Mouse (Mus musculus): ENCODE data around the gene Rfx4. TPM values are rescaled to one million over a fixed set of nuclear protein-coding genes. Genes with fewer than 3 reads are reported as not detected.

The Rfx4 gene
- polyA plus RNA-seq, 1 experiment from 2014 or later: 1.3 TPM

DNA sequence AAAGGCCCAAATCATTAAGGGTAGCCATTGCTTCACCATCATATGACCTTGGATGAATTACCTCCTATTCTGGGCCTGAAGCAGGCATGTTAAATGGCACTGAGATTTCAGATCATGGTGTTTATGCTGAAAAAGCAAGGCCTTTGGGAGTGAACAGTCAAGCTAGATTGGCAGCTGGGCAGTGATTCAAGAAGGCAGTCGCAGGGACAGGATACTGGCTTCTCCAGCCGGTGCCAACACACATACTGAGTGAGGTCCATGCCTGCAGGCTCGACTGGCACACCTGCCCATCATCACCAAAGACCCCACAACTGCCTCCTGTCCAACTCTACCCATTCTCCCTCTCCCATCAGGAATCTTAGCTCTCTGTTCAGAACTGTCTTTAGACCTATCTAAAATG, 152.6 kb downstream of the Rfx4 start:
- Histone ChIP-seq H3K4me3 (ENCODE audit: low read depth, low read length) (no peak overlapping the region), H3K9me3 (ENCODE audit: control insufficient read depth, low read length) (no peaks in the 10 kb centered on the region), H3K9ac (ENCODE audit: low read length) (no peak overlapping the region), H3K27ac (replicated peaks; ENCODE audit: low read depth, low read length) (no peak overlapping the region), H3K4me1 (ENCODE audit: control insufficient read depth, insufficient read depth, low read length) (no peaks in the 10 kb centered on the region; the same call in 1 of the 2 replicates), H3K36me3 (ENCODE audit: control insufficient read depth, insufficient read depth, low read length) (no peaks in the 10 kb centered on the region), H3K4me2 (ENCODE audit: low read depth, severe bottlenecking) (no peak overlapping the region), H3K27me3 (ENCODE audit: control insufficient read depth, insufficient read depth, low read length) (no peaks in the 10 kb centered on the region)
- ATAC-seq (ENCODE audit: insufficient number of reproducible peaks, low FRiP score, low TSS enrichment, low read depth): no peak
- DNase-seq (ENCODE audit: low spot score): no peak
- WGBS: 94% methylated on average over 3 of the region's 3 CpGs

DNA sequence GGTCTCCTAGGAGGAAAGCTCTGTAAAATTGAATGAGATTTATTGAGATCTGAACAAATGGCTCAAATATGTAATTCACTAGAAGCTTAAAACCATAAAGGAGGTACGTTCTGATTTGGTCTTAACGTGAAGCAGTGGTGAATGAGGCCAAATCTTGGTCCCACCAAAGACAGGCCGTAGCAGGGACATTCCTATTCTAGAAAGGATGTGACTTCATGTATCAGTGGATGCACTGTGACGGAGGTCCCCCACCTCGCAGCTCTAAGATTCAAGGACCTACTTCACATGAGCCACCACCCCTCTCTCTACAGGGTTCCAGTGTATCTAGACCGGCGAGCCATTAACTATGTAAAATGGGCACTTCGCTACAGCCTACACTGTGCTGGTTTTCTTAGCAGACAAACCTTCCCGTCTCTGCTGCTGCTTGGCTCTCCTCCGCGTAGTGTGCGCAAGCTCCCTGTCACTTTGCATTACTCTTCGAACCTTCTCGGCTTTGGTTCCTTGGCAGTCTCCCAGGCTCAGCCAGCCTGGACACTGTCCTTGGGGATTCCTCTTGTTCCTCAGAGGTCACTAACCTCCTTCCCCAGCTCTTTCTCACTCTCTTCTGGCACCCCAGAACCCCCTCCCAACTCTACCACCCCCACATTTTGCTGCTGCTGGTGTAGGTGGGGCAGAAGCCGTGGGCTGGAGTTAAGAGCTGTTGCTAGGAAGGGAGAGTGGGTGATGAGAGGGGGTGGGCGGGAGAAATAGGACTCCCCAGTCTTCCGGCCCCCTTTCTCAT, 153.3 kb downstream of the Rfx4 start:
- DNase-seq (ENCODE audit: low spot score): no peak
- H3K4me2 ChIP-seq (ENCODE audit: low read depth, severe bottlenecking): no peak overlapping the region
- H3K9ac ChIP-seq (ENCODE audit: low read length): no peak overlapping the region
- no peaks in the 10 kb centered on the region for H3K27me3 ChIP-seq (ENCODE audit: control insufficient read depth, insufficient read depth, low read length)
- no peaks in the 10 kb centered on the region for H3K36me3 ChIP-seq (ENCODE audit: control insufficient read depth, insufficient read depth, low read length)
- no peaks in the 10 kb centered on the region for H3K4me1 ChIP-seq (ENCODE audit: control insufficient read depth, insufficient read depth, low read length)
- no peak overlapping the region for H3K4me3 ChIP-seq (ENCODE audit: low read depth, low read length)
- H3K27ac ChIP-seq (replicated peaks; ENCODE audit: low read depth, low read length): no peak overlapping the region
- no peak for ATAC-seq (ENCODE audit: insufficient number of reproducible peaks, low FRiP score, low TSS enrichment, low read depth)
- no peaks in the 10 kb centered on the region for H3K9me3 ChIP-seq (ENCODE audit: control insufficient read depth, low read length)
- 75% methylated on average over 17 of the region's 17 CpGs for WGBS

DNA sequence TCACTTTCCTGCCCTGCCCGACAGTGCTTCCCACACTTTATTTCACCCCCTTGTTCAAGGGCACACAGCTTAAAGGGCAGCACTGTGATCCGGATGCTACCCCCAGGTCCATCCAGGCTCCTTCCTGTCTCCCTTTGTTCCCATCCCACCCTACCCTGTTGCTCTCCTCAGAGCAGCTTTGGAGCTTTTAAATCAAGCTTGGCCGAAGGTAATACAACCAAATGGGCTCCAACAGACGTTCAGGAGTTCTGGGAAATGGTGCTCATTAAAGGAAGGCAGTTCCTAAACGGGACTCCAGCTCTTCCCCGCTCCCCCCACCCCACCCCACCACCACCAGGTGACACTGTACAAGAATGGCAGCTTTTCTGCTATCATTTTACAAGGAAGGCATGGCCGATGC, 154.3 kb downstream of the Rfx4 start:
- ATAC-seq (ENCODE audit: insufficient number of reproducible peaks, low FRiP score, low TSS enrichment, low read depth) (no peak), DNase-seq (ENCODE audit: low spot score) (no peak)
- H3K4me1 ChIP-seq (ENCODE audit: control insufficient read depth, insufficient read depth, low read length): no peaks in the 10 kb centered on the region
- no peaks in the 10 kb centered on the region for H3K9me3 ChIP-seq (ENCODE audit: control insufficient read depth, low read length)
- H3K9ac ChIP-seq (ENCODE audit: low read length): no peak overlapping the region
- WGBS: 45% methylated on average over 7 of the region's 7 CpGs
- no peak overlapping the region for H3K4me2 ChIP-seq (ENCODE audit: low read depth, severe bottlenecking)
- no peak overlapping the region for H3K4me3 ChIP-seq (ENCODE audit: low read depth, low read length)
- H3K27ac ChIP-seq (replicated peaks; ENCODE audit: low read depth, low read length): no peak overlapping the region
- no peaks in the 10 kb centered on the region for H3K27me3 ChIP-seq (ENCODE audit: control insufficient read depth, insufficient read depth, low read length)
- no peaks in the 10 kb centered on the region for H3K36me3 ChIP-seq (ENCODE audit: control insufficient read depth, insufficient read depth, low read length)

DNA sequence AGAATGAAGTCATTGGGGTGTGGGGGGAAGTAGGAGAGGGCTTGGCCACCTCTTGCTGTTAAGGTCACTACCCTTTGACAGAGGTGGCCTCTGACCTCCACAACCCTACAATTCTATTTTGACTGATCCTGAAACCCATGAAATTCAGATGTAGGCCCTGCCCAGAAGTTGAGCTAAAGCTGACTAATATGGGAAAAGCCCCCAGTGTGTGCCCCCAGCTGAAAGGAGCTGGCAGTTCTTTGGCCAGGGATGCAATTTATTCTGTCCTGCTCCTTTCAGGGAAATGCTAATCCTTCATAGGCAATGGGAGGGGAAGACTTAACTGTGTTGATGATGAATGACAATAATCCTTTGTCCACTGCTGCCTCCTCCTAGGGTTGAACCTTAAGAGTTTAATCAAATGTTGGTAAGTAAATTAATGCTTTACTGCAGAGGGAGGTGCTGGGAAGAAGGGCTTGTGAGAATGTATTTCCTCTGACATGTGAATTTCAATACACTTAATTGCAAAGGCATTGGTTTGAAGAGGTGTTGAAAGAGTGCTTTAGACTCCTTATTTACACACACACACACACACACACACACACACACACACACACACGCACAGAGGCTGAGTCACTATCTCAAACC, 155.0 kb downstream of the Rfx4 start:
- Histone ChIP-seq H3K27ac (replicated peaks; ENCODE audit: low read depth, low read length) (no peak overlapping the region), H3K4me1 (ENCODE audit: control insufficient read depth, insufficient read depth, low read length) (no peaks in the 10 kb centered on the region), H3K4me2 (ENCODE audit: low read depth, severe bottlenecking) (no peak overlapping the region), H3K9ac (ENCODE audit: low read length) (no peak overlapping the region), H3K4me3 (ENCODE audit: low read depth, low read length) (no peak overlapping the region), H3K9me3 (ENCODE audit: control insufficient read depth, low read length) (no peaks in the 10 kb centered on the region), H3K36me3 (ENCODE audit: control insufficient read depth, insufficient read depth, low read length) (no peaks in the 10 kb centered on the region), H3K27me3 (ENCODE audit: control insufficient read depth, insufficient read depth, low read length) (no peaks in the 10 kb centered on the region)
- DNase-seq (ENCODE audit: low spot score) (no peak), ATAC-seq (ENCODE audit: insufficient number of reproducible peaks, low FRiP score, low TSS enrichment, low read depth) (no peak)
- 77% methylated on average over 1 of the region's 1 CpGs for WGBS

DNA sequence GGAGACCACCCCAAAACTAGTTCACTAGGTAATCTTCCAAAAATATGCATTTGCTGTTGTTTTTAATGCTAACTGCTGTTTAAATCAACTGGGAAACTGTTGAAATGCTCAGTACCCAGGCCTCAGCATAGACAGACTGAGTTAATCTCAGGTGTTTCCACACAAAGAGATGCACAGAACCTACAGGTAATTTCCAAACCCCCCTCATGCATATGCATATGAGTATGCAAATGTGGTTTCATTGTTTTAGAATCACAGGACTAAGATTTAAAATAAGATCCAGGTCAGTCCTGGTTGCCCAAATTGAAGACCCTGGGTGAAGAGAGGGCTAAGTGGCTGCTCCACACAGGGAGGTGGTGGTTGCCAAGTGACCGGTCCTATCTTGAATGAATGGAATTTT, 157.3 kb downstream of the Rfx4 start:
- ATAC-seq (ENCODE audit: insufficient number of reproducible peaks, low FRiP score, low TSS enrichment, low read depth) (no peak), DNase-seq (ENCODE audit: low spot score) (no peak)
- 0 out of 2 replicates have a peak, but pooled peaks cover under 1% of the 10 kb centered on the region for H3K4me1 ChIP-seq (ENCODE audit: control insufficient read depth, insufficient read depth, low read length)
- WGBS: 93% methylated on average over 1 of the region's 1 CpGs
- H3K9ac ChIP-seq (ENCODE audit: low read length): no peak overlapping the region
- no peak overlapping the region for H3K27ac ChIP-seq (replicated peaks; ENCODE audit: low read depth, low read length)
- H3K9me3 ChIP-seq (ENCODE audit: control insufficient read depth, low read length): no peaks in the 10 kb centered on the region
- no peaks in the 10 kb centered on the region for H3K27me3 ChIP-seq (ENCODE audit: control insufficient read depth, insufficient read depth, low read length)
- no peak overlapping the region for H3K4me2 ChIP-seq (ENCODE audit: low read depth, severe bottlenecking)
- no peaks in the 10 kb centered on the region for H3K36me3 ChIP-seq (ENCODE audit: control insufficient read depth, insufficient read depth, low read length)
- H3K4me3 ChIP-seq (ENCODE audit: low read depth, low read length): no peak overlapping the region

DNA sequence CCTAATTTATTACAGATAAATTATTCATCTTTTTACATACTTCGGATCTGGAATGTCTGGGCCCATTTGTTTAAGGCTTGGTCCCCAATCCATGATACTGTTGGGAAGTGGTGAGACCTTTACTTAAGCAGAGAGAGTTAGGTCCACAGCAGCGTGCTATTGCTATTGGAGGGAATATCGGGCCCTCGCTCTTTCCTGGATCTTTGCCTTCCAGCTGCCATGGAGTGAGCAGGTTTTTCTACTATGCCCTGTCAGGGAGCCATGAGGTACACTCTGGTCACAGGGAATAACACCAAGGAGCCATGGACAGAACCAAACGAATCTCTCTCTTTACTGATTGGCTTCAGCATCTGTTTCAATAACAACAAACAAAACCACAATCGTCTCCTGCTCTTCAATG, 159.6 kb downstream of the Rfx4 start:
- H3K27ac ChIP-seq (replicated peaks; ENCODE audit: low read depth, low read length): no peak overlapping the region
- 79% methylated on average over 6 of the region's 6 CpGs for WGBS
- no peak overlapping the region for H3K4me2 ChIP-seq (ENCODE audit: low read depth, severe bottlenecking)
- no peaks in the 10 kb centered on the region for H3K9me3 ChIP-seq (ENCODE audit: control insufficient read depth, low read length)
- DNase-seq (ENCODE audit: low spot score) (no peak), ATAC-seq (ENCODE audit: insufficient number of reproducible peaks, low FRiP score, low TSS enrichment, low read depth) (no peak)
- no peaks in the 10 kb centered on the region for H3K36me3 ChIP-seq (ENCODE audit: control insufficient read depth, insufficient read depth, low read length)
- H3K4me1 ChIP-seq (ENCODE audit: control insufficient read depth, insufficient read depth, low read length): peaks cover 7% of the 10 kb centered on the region
- H3K9ac ChIP-seq (ENCODE audit: low read length): no peak overlapping the region
- H3K4me3 ChIP-seq (ENCODE audit: low read depth, low read length): no peak overlapping the region
- no peaks in the 10 kb centered on the region for H3K27me3 ChIP-seq (ENCODE audit: control insufficient read depth, insufficient read depth, low read length)

DNA sequence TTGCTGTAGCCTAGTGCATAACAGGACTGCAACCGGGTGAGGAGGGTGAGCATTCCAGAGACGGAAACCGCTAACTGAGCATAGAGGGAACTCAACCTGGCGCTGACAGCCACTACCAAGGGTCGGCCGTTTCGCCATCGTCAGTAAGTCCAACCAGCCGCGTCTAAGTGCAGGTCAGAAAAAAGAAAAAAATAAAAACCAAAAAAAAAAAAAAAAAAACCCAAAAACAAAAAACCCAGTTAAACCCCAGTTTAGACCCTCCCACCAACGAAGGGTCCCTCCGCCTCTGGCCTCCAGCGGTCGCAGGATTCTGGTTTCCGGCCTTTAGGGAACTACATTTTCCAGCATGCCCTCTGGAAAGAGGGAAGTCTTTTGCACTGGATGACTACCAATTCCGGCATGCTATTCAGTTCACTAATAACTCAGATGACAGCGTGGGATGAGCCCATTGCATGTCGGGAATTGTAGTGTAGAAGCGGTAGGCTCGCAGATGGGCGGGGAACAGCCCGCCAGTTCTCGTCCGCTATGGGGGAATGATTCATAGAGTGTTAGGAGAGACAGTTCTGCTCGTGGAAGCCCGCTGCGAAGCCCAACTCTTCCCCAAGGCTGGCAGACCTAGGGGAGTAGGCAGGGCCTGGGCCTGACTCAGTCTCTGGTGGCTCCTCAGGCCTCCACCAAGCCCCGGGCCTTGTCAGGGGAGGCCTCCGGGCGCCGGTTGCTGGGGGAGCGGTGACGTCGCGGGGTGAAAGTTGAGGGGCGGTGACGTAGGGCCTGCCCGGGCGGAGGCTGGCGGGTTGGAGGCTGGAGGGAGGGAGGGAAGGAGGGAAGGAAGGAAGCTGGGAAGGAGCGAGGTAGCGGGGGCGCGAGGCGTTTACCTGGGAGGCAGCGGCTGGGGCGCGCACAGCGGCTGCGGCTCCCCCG, 161.2 kb downstream of the Rfx4 start, which contains the start of gene Ric8b:
TSS of gene Ric8b (plus strand) at position 807 of the 921 bp plus-strand sequence.
- ATAC-seq (ENCODE audit: insufficient number of reproducible peaks, low FRiP score, low TSS enrichment, low read depth): peak; percentile 97
- under 1% methylated on average over 51 of the region's 51 CpGs for WGBS
- no peaks in the 10 kb centered on the region for H3K36me3 ChIP-seq (ENCODE audit: control insufficient read depth, insufficient read depth, low read length)

DNA sequence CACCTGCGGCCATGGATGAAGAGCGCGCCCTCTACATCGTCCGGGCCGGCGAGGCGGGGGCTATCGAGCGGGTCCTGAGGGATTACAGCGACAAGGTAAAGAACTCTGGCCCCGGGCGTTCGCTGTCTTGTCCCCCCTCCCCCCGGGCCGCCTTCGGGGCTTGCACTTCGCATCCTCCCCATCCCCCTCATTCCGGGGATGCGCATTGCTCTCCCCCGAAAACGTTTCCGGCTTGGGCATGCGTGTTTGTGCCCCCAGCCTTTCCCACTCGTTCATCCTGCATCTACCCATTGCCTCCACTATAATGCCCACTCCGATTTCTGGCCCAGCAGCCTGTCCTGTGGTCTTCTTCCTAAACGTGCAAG, 161.9 kb downstream of the Rfx4 start:
- Histone ChIP-seq H3K4me2 (ENCODE audit: low read depth, severe bottlenecking) (peak overlapping the region; percentile 80), H3K27ac (replicated peaks; ENCODE audit: low read depth, low read length) (peak overlapping the region; percentile 91; the same call in 1 of the 2 replicates), H3K9me3 (ENCODE audit: control insufficient read depth, low read length) (no peaks in the 10 kb centered on the region), H3K9ac (ENCODE audit: low read length) (peak overlapping the region; percentile 88), H3K27me3 (ENCODE audit: control insufficient read depth, insufficient read depth, low read length) (no peaks in the 10 kb centered on the region), H3K4me3 (ENCODE audit: low read depth, low read length) (peak overlapping the region; percentile 92), H3K4me1 (ENCODE audit: control insufficient read depth, insufficient read depth, low read length) (peaks cover 7% of the 10 kb centered on the region), H3K36me3 (ENCODE audit: control insufficient read depth, insufficient read depth, low read length) (no peaks in the 10 kb centered on the region)
- ATAC-seq (ENCODE audit: insufficient number of reproducible peaks, low FRiP score, low TSS enrichment, low read depth) (no peak), DNase-seq (ENCODE audit: low spot score) (no peak)
- WGBS: 0% methylated on average over 17 of the region's 27 CpGs

More for the DNA sequence above, 161.2 kb downstream of the Rfx4 start, which contains the start of gene Ric8b:
- DNase-seq (ENCODE audit: low spot score): peak; percentile 97
- Histone ChIP-seq H3K9ac (ENCODE audit: low read length) (peak within 1 kb of the TSS; percentile 88), H3K27me3 (ENCODE audit: control insufficient read depth, insufficient read depth, low read length) (no peaks in the 10 kb centered on the region), H3K4me3 (ENCODE audit: low read depth, low read length) (peak within 1 kb of the TSS; percentile 92), H3K4me2 (ENCODE audit: low read depth, severe bottlenecking) (peak within 1 kb of the TSS; percentile 80), H3K4me1 (ENCODE audit: control insufficient read depth, insufficient read depth, low read length) (peaks cover 7% of the 10 kb centered on the region), H3K9me3 (ENCODE audit: control insufficient read depth, low read length) (no peaks in the 10 kb centered on the region), H3K27ac (replicated peaks; ENCODE audit: low read depth, low read length) (peak within 1 kb of the TSS; percentile 91)
